Mouse (Mus musculus): Measurements from ENCODE around the gene Camk2n1.
A peak's percentile ranks its signal among the peaks of the same experiment; 100 is the strongest.

Camk2n1 gene

DNA sequence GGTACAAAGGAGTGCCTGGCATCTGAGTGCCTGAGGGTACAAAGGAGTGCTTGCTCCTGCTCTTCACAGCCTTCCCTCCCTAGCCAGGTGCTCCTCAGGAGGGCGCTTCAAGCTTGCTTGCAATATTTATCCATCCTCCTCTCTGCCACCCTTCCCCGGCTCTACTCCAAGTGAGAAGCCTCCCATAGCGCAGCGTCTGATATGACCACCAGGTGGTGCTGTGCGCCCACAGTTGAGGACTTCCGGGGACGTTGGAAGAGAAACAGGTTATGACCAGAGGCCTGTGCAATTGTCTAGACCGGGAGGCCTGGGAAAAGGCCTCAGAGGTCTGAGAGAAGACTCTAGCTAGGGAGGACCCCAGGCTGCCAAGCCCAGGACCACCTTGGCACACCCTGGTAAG is 6.7 kb upstream of the Camk2n1 start:
- DNase-seq (ENCODE audit: low read depth, low spot score): peak; percentile 92

DNA sequence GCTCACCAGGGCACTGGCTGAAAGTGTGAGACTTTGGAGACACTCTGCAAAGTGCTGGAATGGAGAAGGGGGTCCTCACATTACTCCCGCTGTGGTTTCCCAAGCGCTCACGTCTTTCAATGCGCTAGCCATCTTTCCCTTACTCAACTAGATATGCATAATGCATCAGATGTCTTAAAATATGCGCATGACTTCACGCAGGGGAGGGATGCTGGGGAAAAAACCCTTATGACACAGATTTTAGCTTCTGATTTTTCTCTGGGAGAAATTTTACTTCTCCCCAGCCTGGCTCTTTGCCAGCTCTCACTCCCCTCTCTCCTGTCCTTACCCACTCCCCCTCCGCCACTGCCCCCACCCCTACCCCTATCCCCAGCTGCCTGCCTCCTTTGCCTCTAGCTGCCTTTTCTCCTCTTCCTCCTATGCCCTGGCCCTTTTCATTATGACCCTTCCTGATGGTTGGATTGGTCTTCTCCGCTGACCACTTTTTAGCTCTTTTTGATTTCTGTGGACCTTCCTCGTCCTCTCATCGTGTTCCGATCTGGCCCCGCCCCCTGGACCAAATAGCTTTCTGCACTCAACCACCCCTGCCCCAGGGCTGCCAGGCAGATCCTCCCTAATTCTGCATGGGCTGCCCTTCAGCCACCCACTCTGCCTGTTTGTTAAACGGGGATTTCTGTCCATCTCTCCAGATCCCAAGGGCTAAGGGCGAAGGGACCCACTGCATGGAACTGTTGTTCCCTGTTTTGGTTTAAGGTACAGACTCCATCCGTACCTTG is 6.1 kb upstream of the Camk2n1 start:
- no peak for DNase-seq (ENCODE audit: low read depth, low spot score)

DNA sequence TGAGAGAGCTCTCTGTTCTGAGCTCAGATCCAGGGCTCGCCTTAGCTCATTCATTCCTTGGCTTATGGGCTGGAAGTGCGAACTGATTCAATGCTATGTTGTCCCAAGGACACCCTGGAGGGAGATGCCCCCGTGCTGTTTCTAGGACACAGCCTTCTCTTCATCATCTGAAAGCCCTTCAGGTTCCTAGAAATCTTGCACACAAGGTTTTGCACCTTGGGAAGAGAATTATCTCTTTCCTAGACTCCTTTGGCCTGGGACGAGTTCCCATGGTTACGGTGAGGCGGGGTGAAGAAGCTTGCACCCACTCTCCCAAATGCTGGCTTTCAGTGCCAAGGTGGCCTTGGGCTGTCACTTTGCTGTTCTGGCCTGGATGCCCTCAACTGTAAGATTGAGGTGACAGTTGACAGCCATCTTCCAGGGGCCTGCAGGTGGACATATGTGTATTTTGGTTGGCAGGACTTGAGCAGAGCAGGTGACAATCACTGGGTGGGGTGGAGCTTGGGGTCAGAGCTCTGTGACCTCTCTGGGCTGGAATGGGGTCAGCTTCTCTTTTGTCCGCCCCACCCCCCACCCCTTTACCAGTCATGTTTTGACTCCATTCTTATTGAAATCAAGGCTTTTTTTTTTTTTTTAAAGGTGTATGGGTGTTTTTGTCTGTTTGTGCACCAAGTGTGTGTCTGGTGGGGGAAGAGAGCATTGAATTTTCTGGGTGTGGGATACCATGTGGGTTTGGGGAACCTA is 5.1 kb upstream of the Camk2n1 start:
- peak; percentile 80 for DNase-seq (ENCODE audit: low read depth, low spot score)

- DNase-seq (ENCODE audit: low read depth, low spot score): peak; percentile 89
Observed at GRCm38 (mm10) chr4:138449636-138450314, 4.3 kb upstream of the Camk2n1 start.

- DNase-seq (ENCODE audit: low read depth, low spot score): peak; percentile 80
Observed at GRCm38 (mm10) chr4:138452306-138453096, 1.6 kb upstream of the Camk2n1 start.

GRCm38 (mm10) chr4:138453097-138453752 is 889 bp upstream of the Camk2n1 start:
- DNase-seq (ENCODE audit: low read depth, low spot score): peak; percentile 91

DNA sequence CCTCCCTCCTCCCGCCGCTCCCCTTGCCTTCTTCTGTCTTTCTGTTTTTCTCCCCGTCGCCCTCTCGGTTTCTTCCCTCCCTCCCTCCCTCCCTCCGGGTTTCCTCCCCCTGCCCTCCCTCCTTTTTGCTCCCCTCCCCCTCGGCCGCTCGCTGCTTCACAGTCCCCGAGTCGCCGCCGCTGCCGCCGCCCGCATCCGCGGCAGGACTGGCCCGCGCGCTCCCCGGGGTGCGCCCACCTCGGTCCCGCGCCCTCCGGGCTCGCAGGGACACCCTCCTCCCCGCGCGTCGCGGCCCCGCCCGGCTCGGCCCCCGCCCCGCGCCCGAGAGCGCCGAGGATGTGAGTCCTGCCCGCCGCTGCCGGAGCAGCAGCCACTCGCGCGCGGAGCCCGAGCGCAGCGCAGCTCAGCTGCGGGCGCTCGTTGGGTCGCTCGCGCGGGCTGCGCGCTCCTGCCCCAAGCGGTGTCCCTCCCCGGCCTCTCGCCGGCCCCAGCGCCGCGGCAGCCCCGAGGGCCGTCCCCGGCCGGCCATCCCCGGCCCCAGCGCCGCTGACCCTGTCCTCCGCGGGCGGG is 542 bp downstream of the Camk2n1 start:
- DNase-seq (ENCODE audit: low read depth, low spot score): peak; percentile 81

GRCm38 (mm10) chr4:138455141-138455955 is 1.2 kb downstream of the Camk2n1 start:
- DNase-seq (ENCODE audit: low read depth, low spot score): peak; percentile 62

DNA sequence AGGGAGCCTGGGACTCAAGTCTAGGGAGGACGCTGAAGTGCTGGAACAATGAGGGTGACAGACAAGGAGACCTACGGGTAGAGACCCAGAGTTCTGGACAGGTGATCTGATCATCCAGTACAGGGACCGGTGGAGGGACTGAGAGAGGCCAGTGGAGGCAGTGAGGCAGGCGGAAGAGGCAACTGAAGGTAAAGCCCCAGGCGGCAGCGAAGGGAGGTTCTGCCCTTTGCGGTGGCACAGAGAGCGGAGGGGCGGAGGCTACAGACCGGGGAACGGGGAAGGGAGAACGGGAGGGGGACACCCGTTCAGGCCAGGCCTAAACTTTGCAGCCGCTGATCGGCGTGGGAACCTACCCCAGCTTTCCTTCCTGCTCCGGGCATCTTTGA is 1.8 kb downstream of the Camk2n1 start:
- DNase-seq (ENCODE audit: low read depth, low spot score): no peak

DNA sequence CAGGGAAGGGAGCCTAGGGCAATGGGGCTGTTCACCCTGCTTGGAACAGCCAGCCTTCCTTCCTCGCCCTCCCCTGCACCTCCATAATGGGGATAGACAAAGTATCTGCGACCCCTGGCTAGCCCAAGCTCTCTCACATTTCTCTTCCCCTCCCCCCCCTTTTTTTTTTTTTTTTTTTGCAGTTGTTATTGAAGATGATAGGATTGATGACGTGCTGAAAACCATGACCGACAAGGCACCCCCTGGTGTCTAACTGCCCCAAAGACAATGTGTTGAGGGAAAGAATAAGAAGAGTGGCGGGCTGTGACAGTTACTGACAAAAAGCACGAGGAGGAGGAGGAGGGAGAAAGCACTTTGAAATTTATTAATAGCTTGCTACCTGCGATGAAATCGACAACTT is 2.4 kb downstream of the Camk2n1 start:
- no peak for DNase-seq (ENCODE audit: low read depth, low spot score)

GRCm38 (mm10) chr4:138457091-138457490 is 3.0 kb downstream of the Camk2n1 start:
- DNase-seq (ENCODE audit: low read depth, low spot score): no peak

DNA sequence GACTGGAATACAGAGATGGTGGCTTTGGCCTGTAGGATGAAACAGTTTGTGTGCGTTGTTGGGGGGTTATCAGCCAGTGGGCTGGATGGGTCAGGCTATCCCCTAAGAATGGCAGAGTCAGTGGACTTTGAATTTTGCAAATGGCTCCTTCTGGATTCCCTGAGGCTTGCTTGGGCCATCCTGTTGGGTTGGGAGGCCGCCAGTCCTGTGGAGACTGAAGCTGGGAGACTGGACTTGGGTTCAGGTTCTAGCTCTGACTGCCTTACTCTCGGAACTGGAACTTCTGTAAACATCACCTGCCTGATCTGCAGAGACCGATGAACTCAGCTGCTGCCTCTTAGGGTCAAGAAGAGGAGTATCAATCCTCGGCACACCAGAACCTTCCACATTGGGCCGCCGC is 4.1 kb downstream of the Camk2n1 start:
- no peak for DNase-seq (ENCODE audit: low read depth, low spot score)

- peak; percentile 41 for DNase-seq (ENCODE audit: low read depth, low spot score)
Observed at GRCm38 (mm10) chr4:138458735-138459440, 4.8 kb downstream of the Camk2n1 start.

DNA sequence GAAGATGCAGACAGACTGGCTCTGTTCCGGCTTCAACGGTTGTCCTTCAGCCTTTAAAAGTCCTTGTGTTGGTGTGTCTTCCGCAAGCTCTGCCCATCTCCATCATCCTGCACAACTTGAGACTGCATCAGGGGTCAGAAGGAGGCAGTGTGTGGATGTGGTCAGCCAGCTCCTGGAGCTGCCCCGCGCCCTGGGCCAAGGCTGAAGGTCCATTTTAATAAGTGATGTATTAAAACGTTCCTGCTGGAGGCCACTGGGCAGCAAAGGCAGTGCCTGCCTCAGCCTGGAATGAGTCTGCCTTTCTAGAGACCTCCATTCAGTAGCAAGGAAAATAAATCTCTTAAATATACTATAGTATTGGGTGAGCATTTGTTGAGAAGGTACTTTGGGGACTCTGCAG is 5.7 kb downstream of the Camk2n1 start:
- no peak for DNase-seq (ENCODE audit: low read depth, low spot score)

- DNase-seq (ENCODE audit: low read depth, low spot score): no peak
Observed at GRCm38 (mm10) chr4:138460910-138461309, 6.8 kb downstream of the Camk2n1 start.

GRCm38 (mm10) chr4:138461471-138461870 is 7.4 kb downstream of the Camk2n1 start:
- no peak for DNase-seq (ENCODE audit: low read depth, low spot score)

DNA sequence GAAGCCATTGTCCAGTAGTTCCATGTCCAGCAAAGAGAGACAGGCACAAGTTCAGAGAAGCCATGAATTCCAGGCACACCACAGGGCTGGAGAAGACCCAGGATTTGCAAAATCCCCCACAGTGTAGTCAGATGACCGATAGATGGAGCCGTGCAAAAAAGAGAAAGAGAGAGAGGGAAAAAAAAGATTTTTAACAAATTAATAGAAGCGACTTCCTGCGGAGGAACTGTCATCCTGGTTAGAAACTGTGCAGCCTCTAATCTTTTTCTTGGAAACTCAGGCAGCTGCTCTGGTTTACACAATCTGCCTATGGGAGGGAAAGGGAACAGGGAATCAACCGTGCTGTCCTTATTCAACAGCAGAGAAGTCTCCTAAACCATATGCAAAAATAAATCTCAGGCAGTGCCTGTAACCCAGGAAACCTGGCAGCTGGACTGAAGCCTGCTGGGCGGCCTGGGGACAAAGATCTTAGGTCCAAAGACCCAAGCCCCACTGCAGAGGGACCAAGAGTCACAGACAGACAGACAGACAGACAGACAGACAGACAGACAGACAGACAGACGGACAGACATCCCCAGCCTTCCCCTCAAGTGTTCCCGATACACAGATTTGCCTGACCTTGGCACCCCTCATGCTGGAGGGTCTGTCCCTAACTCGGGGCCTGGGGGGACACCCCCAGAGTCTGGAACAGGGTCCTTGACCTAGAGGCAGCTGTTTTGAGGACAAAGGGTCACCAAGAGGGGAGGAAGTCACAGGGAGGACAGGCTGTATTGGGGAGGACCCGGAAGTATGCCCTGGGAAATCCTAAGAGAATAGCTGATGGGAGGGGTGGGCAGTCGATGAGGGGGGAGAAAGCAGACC is 9.1 kb downstream of the Camk2n1 start:
- DNase-seq (ENCODE audit: low read depth, low spot score): peak; percentile 70

GRCm38 (mm10) chr4:138463832-138464487 is 9.8 kb downstream of the Camk2n1 start:
- DNase-seq (ENCODE audit: low read depth, low spot score): peak; percentile 85

All from R1 (cell line).